Mouse (Mus musculus): ENCODE results near the gene Tcstv1. TPM values are rescaled to one million over a fixed set of nuclear protein-coding genes. Genes with fewer than 3 reads are reported as not detected.
"Not testable (repeated sequence)": the region's sequence is repeated elsewhere in the genome, so short reads cannot be mapped to it uniquely, and the experiment has no call there.

The Tcstv1 gene
- not detected in 2 replicates for polyA plus RNA-seq (2012; rRNA removed)

GRCm38 (mm10) chr13:119894685-119895084, at the start of gene Tcstv1:
TSS of gene Tcstv1 (minus strand) at chr13:119894785.
- H3K4me1 ChIP-seq (ENCODE audit: control insufficient read depth, insufficient read depth, low read length); H3K4me3 ChIP-seq (ENCODE audit: insufficient read depth, low read length); H3K27ac ChIP-seq (ENCODE audit: insufficient read depth, low read length): not testable (repeated sequence)

GRCm38 (mm10) chr13:119929172-119929571, 34.6 kb upstream of the Tcstv1 start, which contains the start of gene Gm21761:
TSS of gene Gm21761 (minus strand) at chr13:119929272.
- not testable (repeated sequence) for H3K27ac ChIP-seq (ENCODE audit: insufficient read depth, low read length); H3K4me3 ChIP-seq (ENCODE audit: insufficient read depth, low read length); H3K4me1 ChIP-seq (ENCODE audit: control insufficient read depth, insufficient read depth, low read length)

- H3K4me3 ChIP-seq (ENCODE audit: insufficient read depth, low read length) = not testable (repeated sequence)
Measured at GRCm38 (mm10) chr13:119924597-119925340, 30.2 kb upstream of the Tcstv1 start.

GRCm38 (mm10) chr13:119916966-119917722, 22.6 kb upstream of the Tcstv1 start:
- H3K4me3 ChIP-seq (ENCODE audit: insufficient read depth, low read length); H3K27ac ChIP-seq (ENCODE audit: insufficient read depth, low read length); H3K4me1 ChIP-seq (ENCODE audit: control insufficient read depth, insufficient read depth, low read length): not testable (repeated sequence)

More at GRCm38 (mm10) chr13:119924597-119925340, 30.2 kb upstream of the Tcstv1 start:
- not testable (repeated sequence) for H3K4me1 ChIP-seq (ENCODE audit: control insufficient read depth, insufficient read depth, low read length); H3K27ac ChIP-seq (ENCODE audit: insufficient read depth, low read length)

GRCm38 (mm10) chr13:119916449-119916848, 21.9 kb upstream of the Tcstv1 start:
- not testable (repeated sequence) for H3K4me3 ChIP-seq (ENCODE audit: insufficient read depth, low read length); H3K4me1 ChIP-seq (ENCODE audit: control insufficient read depth, insufficient read depth, low read length); H3K27ac ChIP-seq (ENCODE audit: insufficient read depth, low read length)

GRCm38 (mm10) chr13:119898549-119898948, 4.0 kb upstream of the Tcstv1 start:
- not testable (repeated sequence) for H3K27ac ChIP-seq (ENCODE audit: insufficient read depth, low read length); H3K4me1 ChIP-seq (ENCODE audit: control insufficient read depth, insufficient read depth, low read length); H3K4me3 ChIP-seq (ENCODE audit: insufficient read depth, low read length)

- not testable (repeated sequence) for H3K4me1 ChIP-seq (ENCODE audit: control insufficient read depth, insufficient read depth, low read length); H3K4me3 ChIP-seq (ENCODE audit: insufficient read depth, low read length); H3K27ac ChIP-seq (ENCODE audit: insufficient read depth, low read length)
Measured at GRCm38 (mm10) chr13:119886896-119887295, 7.7 kb downstream of the Tcstv1 start.

- H3K27ac ChIP-seq (ENCODE audit: insufficient read depth, low read length); H3K4me1 ChIP-seq (ENCODE audit: control insufficient read depth, insufficient read depth, low read length); H3K4me3 ChIP-seq (ENCODE audit: insufficient read depth, low read length): not testable (repeated sequence)
Measured at GRCm38 (mm10) chr13:119864395-119864999, 30.1 kb downstream of the Tcstv1 start.

GRCm38 (mm10) chr13:119862399-119862798, 32.2 kb downstream of the Tcstv1 start:
- not testable (repeated sequence) for H3K4me3 ChIP-seq (ENCODE audit: insufficient read depth, low read length); H3K4me1 ChIP-seq (ENCODE audit: control insufficient read depth, insufficient read depth, low read length); H3K27ac ChIP-seq (ENCODE audit: insufficient read depth, low read length)

Other genes with a start within 250 kb of the Tcstv1 start
- 186 and 222 TPM in 2 replicates for gene Hmgcs1, start 204.4 kb downstream of the Tcstv1 start, polyA plus RNA-seq (2012; rRNA removed)
- gene Nim1k, start 138.9 kb downstream of the Tcstv1 start, polyA plus RNA-seq (2012; rRNA removed) = 7.0 and 7.4 TPM in 2 replicates
- gene Zfp131, start 103.9 kb downstream of the Tcstv1 start, polyA plus RNA-seq (2012; rRNA removed) = 25.4 and 26.0 TPM in 2 replicates
- not detected in 2 replicates for gene AF067063, start 64.6 kb downstream of the Tcstv1 start, polyA plus RNA-seq (2012; rRNA removed)
- not detected in 2 replicates for gene D13Ertd608e, start 58.8 kb downstream of the Tcstv1 start, polyA plus RNA-seq (2012; rRNA removed)
- gene Gm21761, start 34.5 kb upstream of the Tcstv1 start, polyA plus RNA-seq (2012; rRNA removed) = not detected in 2 replicates
- gene B020031M17Rik, start 56.0 kb upstream of the Tcstv1 start, polyA plus RNA-seq (2012; rRNA removed) = not detected in 2 replicates
- not detected in 2 replicates for gene Gm36079, start 132.2 kb upstream of the Tcstv1 start, polyA plus RNA-seq (2012; rRNA removed)
- not detected in 2 replicates for gene Gm21188, start 157.4 kb upstream of the Tcstv1 start, polyA plus RNA-seq (2012; rRNA removed)
- not detected in 2 replicates for gene Gm20767, start 245.5 kb upstream of the Tcstv1 start, polyA plus RNA-seq (2012; rRNA removed)

Data from cortical plate, adult 2 months (tissue).